Mouse (Mus musculus) cerebellum, adult 2 months (tissue): Measurements from ENCODE around the gene Dlgap1. TPM values are rescaled to one million over a fixed set of nuclear protein-coding genes. Genes with fewer than 3 reads are reported as not detected.
A peak's percentile ranks its signal among the peaks of the same experiment; 100 is the strongest.

Experiments
- DNase-seq, 2 experiments: peaks; one replicate each; pipeline ENCODE4 v3.0.0; 2021
- H3K27ac ChIP-seq: fragments of 200-500 bp; 2 replicates; pipeline ENCODE4 v1.5.1; 2012; ENCODE audit warnings: low read length, control low read depth, inconsistent platforms; ENCODE audit not compliant: insufficient read depth
- H3K27me3 ChIP-seq: fragments of 200-500 bp; 2 replicates; pipeline ENCODE4 v1.6.1; 2012; ENCODE audit warnings: inconsistent platforms, mild to moderate bottlenecking, low read length, moderate library complexity; ENCODE audit not compliant: control insufficient read depth, insufficient read depth
- H3K4me1 ChIP-seq: fragments of 200-500 bp; 2 replicates; pipeline ENCODE4 v1.6.1; 2011; ENCODE audit warnings: low read length; ENCODE audit not compliant: control insufficient read depth, insufficient read depth
- H3K4me3 ChIP-seq: fragments of 200-500 bp; replicated peaks from 2 replicates; pipeline ENCODE3; 2011; ENCODE audit warnings: mild to moderate bottlenecking, low read depth, low read length, control low read depth; ENCODE audit not compliant: insufficient read depth
- CTCF ChIP-seq: fragments of 200-500 bp; IDR thresholded peaks from 2 replicates; pipeline ENCODE4 v1.5.1; 2011; ENCODE audit warnings: low read depth, mild to moderate bottlenecking, control low read depth, low read length, moderate library complexity, borderline replicate concordance; ENCODE audit not compliant: insufficient read depth
- POLR2A ChIP-seq: fragments of 200-500 bp; IDR thresholded peaks from 2 replicates; pipeline ENCODE4 v1.6.1; 2011; ENCODE audit warnings: low read length, control low read depth, borderline replicate concordance; ENCODE audit not compliant: insufficient read depth
- WGBS: fragments of 180-500 bp; shearing (Covaris S2); methylation state at CpG from one replicate; pipeline ENCODE4 v1.1.7; 2018; 5-methylcytosine and 5-hydroxymethylcytosine counted together
- polyA plus RNA-seq: library from polyadenylated mRNA; depleted of rRNA; stranded (reverse); fragments of >200 nt; gene quantifications from 2 replicates; pipeline ENCODE4 v1.2.3, GENCODE M21; 2012

Gene Dlgap1
- polyA plus RNA-seq, 1 experiment = 172 TPM

GRCm38 (mm10) chr17:70765337-70765736 lies 796.5 kb downstream of the Dlgap1 start:
- no peak for DNase-seq
- TF ChIP-seq POLR2A (no peak), CTCF (no peak)
- 96% methylated on average over 9 of the region's 9 CpGs for WGBS
- Histone ChIP-seq H3K27me3 (no peaks in the 10 kb centered on the region), H3K4me3 (no peak overlapping the region), H3K4me1 (no peaks in the 10 kb centered on the region), H3K27ac (no peak overlapping the region)

- no peak overlapping the region for H3K27ac ChIP-seq
- no peak for DNase-seq
- TF ChIP-seq CTCF (no peak), POLR2A (no peak)
- no peaks in the 10 kb centered on the region for H3K27me3 ChIP-seq
- no peaks in the 10 kb centered on the region for H3K4me1 ChIP-seq
- 90% methylated on average over 18 of the region's 18 CpGs for WGBS
- H3K4me3 ChIP-seq = no peak overlapping the region
Measured at GRCm38 (mm10) chr17:70765976-70766375, 797.1 kb downstream of the Dlgap1 start.

GRCm38 (mm10) chr17:70772120-70772899 lies 803.4 kb downstream of the Dlgap1 start:
- H3K27me3 ChIP-seq = no peaks in the 10 kb centered on the region
- WGBS = 39% methylated on average over 10 of the region's 10 CpGs
- no peaks in the 10 kb centered on the region for H3K4me1 ChIP-seq
- DNase-seq = no peak
- TF ChIP-seq CTCF = no peak
- TF ChIP-seq POLR2A = no peak
- no peak overlapping the region for H3K4me3 ChIP-seq
- H3K27ac ChIP-seq = no peak overlapping the region

- DNase-seq = no peak
- 67% methylated on average over 7 of the region's 7 CpGs for WGBS
- Histone ChIP-seq H3K27ac (no peak overlapping the region), H3K4me1 (peaks cover 3% of the 10 kb centered on the region; the same call in 1 of the 2 replicates), H3K27me3 (no peaks in the 10 kb centered on the region), H3K4me3 (no peak overlapping the region)
- TF ChIP-seq CTCF (no peak), POLR2A (no peak)
Measured at GRCm38 (mm10) chr17:70779770-70780169, 810.9 kb downstream of the Dlgap1 start.

- Histone ChIP-seq H3K4me3 (no peak overlapping the region), H3K27ac (0 out of 2 replicates have a peak overlapping the region, but pooled peaks have one; percentile 21), H3K27me3 (no peaks in the 10 kb centered on the region), H3K4me1 (peaks cover 3% of the 10 kb centered on the region; the same call in 1 of the 2 replicates)
- DNase-seq = no peak
- TF ChIP-seq CTCF (no peak), POLR2A (no peak)
- WGBS = 57% methylated on average over 18 of the region's 18 CpGs
Measured at GRCm38 (mm10) chr17:70780726-70781689, 812.1 kb downstream of the Dlgap1 start.

GRCm38 (mm10) chr17:70783273-70783672 lies 814.4 kb downstream of the Dlgap1 start:
- Histone ChIP-seq H3K27me3 (no peaks in the 10 kb centered on the region), H3K4me3 (no peak overlapping the region), H3K4me1 (peaks cover 3% of the 10 kb centered on the region; the same call in 1 of the 2 replicates), H3K27ac (no peak overlapping the region)
- no peak for DNase-seq
- TF ChIP-seq CTCF (no peak), POLR2A (no peak)
- 84% methylated on average over 3 of the region's 3 CpGs for WGBS

GRCm38 (mm10) chr17:70787366-70787765 lies 818.5 kb downstream of the Dlgap1 start:
- no peak overlapping the region for H3K4me3 ChIP-seq
- no peaks in the 10 kb centered on the region for H3K27me3 ChIP-seq
- no peak for DNase-seq
- no peak overlapping the region for H3K27ac ChIP-seq
- H3K4me1 ChIP-seq = peaks cover 3% of the 10 kb centered on the region; the same call in 1 of the 2 replicates
- 94% methylated on average over 2 of the region's 2 CpGs for WGBS
- TF ChIP-seq POLR2A (no peak), CTCF (no peak)
